Comparison of ENCODE assay signal across 16 mouse cellular contexts in the genomic region with DNA sequence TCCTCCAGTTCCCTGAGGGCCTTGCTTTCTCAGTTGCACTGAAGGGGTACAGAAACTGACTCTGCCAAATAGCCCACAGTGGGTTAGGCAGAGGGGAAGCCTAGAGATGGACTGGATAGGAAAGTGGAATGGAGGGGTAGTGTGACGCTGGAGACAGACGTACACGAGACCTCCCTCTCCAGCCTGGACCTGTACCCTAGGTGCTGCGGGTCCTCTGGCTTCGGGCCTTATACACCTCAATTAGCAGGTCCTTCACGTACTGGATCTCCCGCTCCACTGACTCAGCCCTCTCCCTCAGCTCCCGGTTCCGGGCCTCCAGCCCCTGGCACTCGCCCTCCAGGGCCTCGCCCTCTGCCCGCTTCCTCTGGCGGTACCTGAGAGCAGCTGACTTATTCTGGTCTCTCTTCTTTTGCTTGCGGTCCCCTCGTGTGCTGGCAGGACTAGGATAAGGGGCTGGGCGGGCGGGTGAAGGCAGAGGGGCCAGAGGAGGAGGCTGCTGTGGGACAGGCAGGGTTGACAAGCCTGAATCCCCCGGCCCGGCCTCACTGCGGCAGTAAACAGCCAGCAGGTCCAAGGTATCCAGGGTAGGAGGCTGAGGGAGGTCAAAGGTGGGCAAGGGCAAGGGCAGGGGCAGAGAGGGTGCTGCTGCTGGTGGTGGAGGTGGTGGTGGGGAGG. TPM values are rescaled to one million over a fixed set of nuclear protein-coding genes. Genes with fewer than 3 reads are reported as not detected.
DNase-seq lines count a peak whose midpoint lies in the region; ATAC-seq and TF ChIP-seq lines count a peak whose summit lies in the region.
"Had no signal": no experiment of that assay in that cellular context is flagged by ENCODE, and none has a peak within 500 bp of the region (broad histone marks: within the 10 kb centered on the region; RNA-seq: fewer than 3 reads in every experiment).

No protein-coding gene starts in this region.

- H3K4me3 ChIP-seq in lung, postnatal 0 days (ENCODE audit: low read depth, low read length), result no peak overlapping the region
- H3K4me3 ChIP-seq in CH12.LX (replicated peaks in 1 of 3; ENCODE audit: low read depth in 2 of 3, low read length in 2 of 3, poor library complexity in 1 of 3) (no peak overlapping the region), ES-E14 (ENCODE audit: insufficient read depth in 1 of 2, low read depth in 1 of 2, low read length in 2 of 2, poor library complexity in 1 of 2, severe bottlenecking in 1 of 2) (peak overlapping the region; percentile 27 to 62; a peak in 3 of 4 replicates)
- H3K4me3 ChIP-seq: liver, embryonic 15.5 days had no signal

- no peak for TF ChIP-seq CTCF in lung, postnatal 0 days (IDR thresholded peaks at IDR 0.05)
- TF ChIP-seq CTCF in CH12.LX (conservative IDR thresholded peaks at IDR 0.05 in 1 of 2, IDR thresholded peaks at IDR 0.05 in 1 of 2; ENCODE audit: low read depth in 2 of 2, low read length in 2 of 2), result no peak

- in situ Hi-C loops in CH12.LX (cut with MboI; ENCODE audit: low pct_ligation_motif_present, low pct_unique_long_range_greater_than_20kb, low sequenced_read_pairs), result no loop called here
- in situ Hi-C loops in ES-E14 (cut with MboI; ENCODE audit: low sequenced_read_pairs in 2 of 2, unreplicated experiment in 2 of 2), result no loop called here

- H3K4me1 ChIP-seq in lung, postnatal 0 days (ENCODE audit: insufficient read depth, low read depth, low read length), result peaks cover 8% of the 10 kb centered on the region; the same call in 1 of the 2 replicates
- peaks cover 19 to 20% of the 10 kb centered on the region in 2 experiments for H3K4me1 ChIP-seq in CH12.LX (ENCODE audit: control insufficient read depth in 1 of 2, insufficient read depth in 2 of 2)
- peaks cover 0 to 7% of the 10 kb centered on the region in 2 experiments; a peak in 2 of 4 replicates for H3K4me1 ChIP-seq in ES-E14 (ENCODE audit: control insufficient read depth in 2 of 2, insufficient read depth in 2 of 2, low read length in 2 of 2, poor library complexity in 1 of 2)

- dilution Hi-C loops in CH12.LX (cut with MboI; ENCODE audit: extremely low pct_ligation_motif_present, extremely low pct_unique_long_range_greater_than_20kb, low sequenced_read_pairs), result no loop called here

- WGBS in lung, postnatal 0 days, result 93% methylated on average over 20 of the region's 20 CpGs

- no peaks in the 10 kb centered on the region for H3K27me3 ChIP-seq in lung, postnatal 0 days (replicated peaks; ENCODE audit: insufficient read depth, low read length)
- no peaks in the 10 kb centered on the region for H3K27me3 ChIP-seq in CH12.LX (replicated peaks)
- H3K27me3 ChIP-seq: liver, embryonic 15.5 days had no signal

- TF ChIP-seq EP300 in lung, postnatal 0 days (IDR thresholded peaks at IDR 0.05), result no peak
- no peak for TF ChIP-seq EP300 in CH12.LX (IDR thresholded peaks at IDR 0.05; ENCODE audit: low read length)

- no peak overlapping the region for H3K4me2 ChIP-seq in lung, postnatal 0 days (replicated peaks; ENCODE audit: low read depth, low read length)
- H3K4me2 ChIP-seq in CH12.LX (ENCODE audit: insufficient read depth, low read depth, poor library complexity, severe bottlenecking), result no peak overlapping the region
- H3K4me2 ChIP-seq: hindbrain, embryonic 14.5 days had no signal

- H3K9me3 ChIP-seq in lung, postnatal 0 days (ENCODE audit: low read length), result no peaks in the 10 kb centered on the region
- H3K9me3 ChIP-seq in CH12.LX (replicated peaks; ENCODE audit: low read length) (no peaks in the 10 kb centered on the region), ES-E14 (ENCODE audit: control insufficient read depth, insufficient read depth, low read depth, low read length) (no peaks in the 10 kb centered on the region)
- H3K9me3 ChIP-seq: liver, embryonic 15.5 days had no signal

- peaks cover 29% of the 10 kb centered on the region for H3K79me2 ChIP-seq in CH12.LX (replicated peaks; ENCODE audit: control insufficient read depth, extremely low read depth, insufficient read depth, poor library complexity, severe bottlenecking)

- H3K9ac ChIP-seq in lung, postnatal 0 days (replicated peaks; ENCODE audit: low read depth), result no peak overlapping the region
- H3K9ac ChIP-seq in CH12.LX (ENCODE audit: insufficient read depth, low read depth) (no peak overlapping the region), ES-E14 (ENCODE audit: insufficient read depth, low read depth, low read length, poor library complexity, severe bottlenecking) (peak overlapping the region; percentile 68)
- H3K9ac ChIP-seq: hindbrain, embryonic 14.5 days; liver, embryonic 15.5 days had no signal

- no peak overlapping the region for H3K27ac ChIP-seq in lung, postnatal 0 days (ENCODE audit: low read length)
- 0 out of 2 replicates have a peak overlapping the region, but pooled peaks have one; percentile 3 for H3K27ac ChIP-seq in CH12.LX (ENCODE audit: insufficient read depth, low read depth)
- no peak overlapping the region for H3K27ac ChIP-seq in ES-E14 (ENCODE audit: insufficient read depth, low read depth, low read length, poor library complexity, severe bottlenecking)
- H3K27ac ChIP-seq: hindbrain, embryonic 14.5 days; liver, embryonic 15.5 days had no signal

- peak; percentile 90 for DNase-seq in heart, adult 11 months
- no peak for DNase-seq in heart, adult 8-10 months (ENCODE audit: low spot score)
- DNase-seq in lung, postnatal 0 days (ENCODE audit: low spot score), result peak; percentile 4
- no peak for DNase-seq in lung, postnatal 36 days
- DNase-seq in CH12.LX (ENCODE audit: extremely low read depth), result no peak
- DNase-seq in ES-E14 (ENCODE audit: low read depth, low spot score), result no peak
- DNase-seq in kidney, adult 8-10 months, result no peak
- DNase-seq: adrenal gland, postnatal 14 days; cerebellum, postnatal 14 days; gastrocnemius, postnatal 25 days; kidney, adult 11 months; kidney, postnatal 36 days; lung, postnatal 4 days; midbrain, embryonic 14.5 days had no signal

- ATAC-seq in lung, postnatal 0 days, result no peak

- TF ChIP-seq POLR2A in CH12.LX (IDR thresholded peaks at IDR 0.05; ENCODE audit: low read depth, low read length), result no peak

- no peaks in the 10 kb centered on the region; the same call in 1 of the 2 replicates for H3K36me3 ChIP-seq in lung, postnatal 0 days (ENCODE audit: insufficient read depth, low read length)
- H3K36me3 ChIP-seq in CH12.LX (replicated peaks in 1 of 2; ENCODE audit: control insufficient read depth in 1 of 2, insufficient read depth in 1 of 2, low read length in 1 of 2) (peaks cover 48 to 57% of the 10 kb centered on the region in 2 experiments), ES-E14 (ENCODE audit: control insufficient read depth, insufficient read depth, low read length, poor library complexity, severe bottlenecking) (peaks cover 6% of the 10 kb centered on the region; the same call in 1 of the 2 replicates)

- TF ChIP-seq RAD21 in CH12.LX (IDR thresholded peaks at IDR 0.05; ENCODE audit: low read depth, low read length), result no peak

TF ChIP-seq in CH12.LX, 34 proteins besides CTCF, POLR2A, EP300 and RAD21 (continues in another document):
- TF ChIP-seq ZNF384 (IDR thresholded peaks at IDR 0.05; ENCODE audit: low read depth, low read length), result no peak
- no peak for TF ChIP-seq CHD1 (IDR thresholded peaks at IDR 0.05; ENCODE audit: low read depth, low read length)
- no peak for TF ChIP-seq SIN3A (IDR thresholded peaks at IDR 0.05; ENCODE audit: low read length)
- no peak for TF ChIP-seq MAX (IDR thresholded peaks at IDR 0.05; ENCODE audit: low read length)
- TF ChIP-seq NRF1 (IDR thresholded peaks at IDR 0.05; ENCODE audit: low read depth, low read length), result no peak
- TF ChIP-seq SMC3 (IDR thresholded peaks at IDR 0.05; ENCODE audit: low read depth, low read length), result no peak

TF ChIP-seq in ES-E14, 5 proteins besides CTCF, POLR2A, EP300 and RAD21:
- TF ChIP-seq ZNF384 (IDR thresholded peaks at IDR 0.05; ENCODE audit: low read depth, low read length), result no peak
- no peak for TF ChIP-seq HCFC1 (IDR thresholded peaks at IDR 0.05; ENCODE audit: borderline replicate concordance, insufficient read depth, low read length)
- TF ChIP-seq ZC3H11A (IDR thresholded peaks at IDR 0.05; ENCODE audit: borderline replicate concordance, low read depth, low read length), result no peak
- no peak for TF ChIP-seq CHD2 (IDR thresholded peaks at IDR 0.05; ENCODE audit: low read depth, low read length)
- TF ChIP-seq MAFK (IDR thresholded peaks at IDR 0.05; ENCODE audit: insufficient read depth, low read depth, low read length), result no peak

RNA-seq across cellular contexts. Expression of a gene that starts 3.1 kb away (rescaled TPM):
- 10 to 100 TPM; 18.7 to 32.3 (median 24.4) TPM for total RNA-seq in heart, adult 8-10 months (2022)
- polyA plus RNA-seq in lung, postnatal 0 days (2015; fragmentation: Nextera tagmentation; extraction: Ambion mirVana), result 22.7 and 23.8 TPM in 2 replicates
- total RNA-seq in CH12.LX (2012; rRNA removed), result 93.2 and 101 TPM in 2 replicates
- total RNA-seq in CH12.LX (2014; rRNA removed), result 84.1 and 93.3 TPM in 2 replicates
- polyA plus RNA-seq in CH12.LX (2012; ENCODE audit: insufficient read length, low read depth), result 146 and 151 TPM in 2 replicates
- 91.0 and 98.0 TPM in 2 replicates for total RNA-seq in ES-E14 (2012; rRNA removed)

RNA-seq across cellular contexts. Expression of a gene that starts 3.4 kb away (rescaled TPM):
- total RNA-seq in heart, adult 8-10 months (2022), result 1 to 10 TPM in 2 of 4 experiments, under 1 TPM in 2; 0.35 to 1.2 (median 0.88) TPM
- polyA plus RNA-seq in lung, postnatal 0 days (2015; fragmentation: Nextera tagmentation; extraction: Ambion mirVana), result 1.9 and 2.3 TPM in 2 replicates
- total RNA-seq in CH12.LX (2012; rRNA removed) (42.2 and 57.5 TPM in 2 replicates), CH12.LX (2014; rRNA removed) (11.8 and 17.6 TPM in 2 replicates), ES-E14 (2012; rRNA removed) (4.8 and 6.0 TPM in 2 replicates)
- 49.2 and 58.2 TPM in 2 replicates for polyA plus RNA-seq in CH12.LX (2012; ENCODE audit: insufficient read length, low read depth)

RNA-seq across cellular contexts. Expression of a gene that starts 3.7 kb away (rescaled TPM):
- total RNA-seq in heart, adult 8-10 months (2022), result 10 to 100 TPM; 55.1 to 71.1 (median 64.7) TPM
- 6.0 and 6.1 TPM in 2 replicates for polyA plus RNA-seq in lung, postnatal 0 days (2015; fragmentation: Nextera tagmentation; extraction: Ambion mirVana)
- 34.0 and 71.1 TPM in 2 replicates for total RNA-seq in CH12.LX (2012; rRNA removed)
- total RNA-seq in CH12.LX (2014; rRNA removed), result 12.0 and 13.4 TPM in 2 replicates
- 82.3 and 84.5 TPM in 2 replicates for polyA plus RNA-seq in CH12.LX (2012; ENCODE audit: insufficient read length, low read depth)
- total RNA-seq in ES-E14 (2012; rRNA removed), result 14.0 and 16.9 TPM in 2 replicates

RNA-seq across cellular contexts. Expression of a gene that starts 36.0 kb away (rescaled TPM):
- total RNA-seq in heart, adult 8-10 months (2022), result 10 to 100 TPM; 64.3 to 76.2 (median 70.5) TPM
- polyA plus RNA-seq in lung, postnatal 0 days (2015; fragmentation: Nextera tagmentation; extraction: Ambion mirVana), result 84.0 and 89.4 TPM in 2 replicates
- total RNA-seq in CH12.LX (2012; rRNA removed) (21.7 and 24.2 TPM in 2 replicates), CH12.LX (2014; rRNA removed) (8.5 and 9.5 TPM in 2 replicates), ES-E14 (2012; rRNA removed) (33.8 and 37.6 TPM in 2 replicates)
- polyA plus RNA-seq in CH12.LX (2012; ENCODE audit: insufficient read length, low read depth), result 23.3 and 23.4 TPM in 2 replicates

RNA-seq across cellular contexts. Expression of a gene that starts 36.1 kb away (rescaled TPM):
- 10 to 100 TPM; 40.7 to 59.5 (median 51.5) TPM for total RNA-seq in heart, adult 8-10 months (2022)
- polyA plus RNA-seq in lung, postnatal 0 days (2015; fragmentation: Nextera tagmentation; extraction: Ambion mirVana), result 73.2 and 84.0 TPM in 2 replicates
- total RNA-seq in CH12.LX (2012; rRNA removed) (32.4 and 40.5 TPM in 2 replicates), CH12.LX (2014; rRNA removed) (31.9 and 35.5 TPM in 2 replicates), ES-E14 (2012; rRNA removed) (31.5 and 55.7 TPM in 2 replicates)
- 38.5 and 41.9 TPM in 2 replicates for polyA plus RNA-seq in CH12.LX (2012; ENCODE audit: insufficient read length, low read depth)

Comparison
In these comparisons a context has a peak if more than half of its experiments do, and no peak if none do; other contexts are left out.
1. DNase-seq: peak in heart, adult 11 months (single experiment) and lung, postnatal 0 days (single experiment); none in heart, adult 8-10 months (single experiment), lung, postnatal 36 days (single experiment), CH12.LX (single experiment), ES-E14 (single experiment) and kidney, adult 8-10 months (0 of 2).
2. H3K4me3 ChIP-seq: peak in ES-E14 (2 of 2); none in lung, postnatal 0 days (single experiment) and CH12.LX (0 of 3).